Mouse (Mus musculus) frontal cortex, postnatal 36 days (tissue): ENCODE measurements around the gene Ngdn.
"Not testable (repeated sequence)": the region's sequence is repeated elsewhere in the genome, so short reads cannot be mapped to it uniquely, and the experiment has no call there.

Experiments used
- DNase-seq, 2 experiments: peaks; one replicate each; pipeline ENCODE4 v3.0.0; 2022; ENCODE audit warnings: low spot score in 2 of 2

The Ngdn gene

GRCm38 (mm10) chr14:55029034-55029698 lies 13.9 kb downstream of the Ngdn start:
- no peak for DNase-seq

GRCm38 (mm10) chr14:55032695-55033225 lies 17.5 kb downstream of the Ngdn start:
- no peak for DNase-seq

GRCm38 (mm10) chr14:55043694-55044093 lies 28.4 kb downstream of the Ngdn start:
- not testable (repeated sequence) for DNase-seq

- no peak for DNase-seq
Observed at GRCm38 (mm10) chr14:55047971-55048531, 32.8 kb downstream of the Ngdn start.

GRCm38 (mm10) chr14:55052496-55052895 lies 37.2 kb downstream of the Ngdn start:
- peak; percentile 78 to 81 for DNase-seq

GRCm38 (mm10) chr14:55053050-55053449 lies 37.8 kb downstream of the Ngdn start:
- DNase-seq: no peak

GRCm38 (mm10) chr14:55053708-55054190 lies 38.5 kb downstream of the Ngdn start:
- peak; percentile 81 to 89 for DNase-seq

- no peak for DNase-seq
Observed at GRCm38 (mm10) chr14:55054191-55054749, 39.0 kb downstream of the Ngdn start.

GRCm38 (mm10) chr14:55055167-55055834 lies 40.0 kb downstream of the Ngdn start:
- DNase-seq: peak; percentile 90 to 92

- DNase-seq: no peak
Observed at GRCm38 (mm10) chr14:55059009-55059408, 43.8 kb downstream of the Ngdn start.

GRCm38 (mm10) chr14:55059931-55060330 lies 44.7 kb downstream of the Ngdn start:
- DNase-seq: no peak

GRCm38 (mm10) chr14:55061845-55062244 lies 46.6 kb downstream of the Ngdn start:
- DNase-seq: no peak

- no peak for DNase-seq
Observed at GRCm38 (mm10) chr14:55062626-55063025, 47.4 kb downstream of the Ngdn start.

GRCm38 (mm10) chr14:55063117-55063516 lies 47.9 kb downstream of the Ngdn start:
- DNase-seq: no peak

- DNase-seq: no peak
Observed at GRCm38 (mm10) chr14:55063581-55064381, 48.5 kb downstream of the Ngdn start.

GRCm38 (mm10) chr14:55064481-55065370 lies 49.5 kb downstream of the Ngdn start:
- no peak for DNase-seq

- DNase-seq: no peak
Observed at GRCm38 (mm10) chr14:55065391-55065790, 50.1 kb downstream of the Ngdn start.

- no peak for DNase-seq
Observed at GRCm38 (mm10) chr14:55066042-55066441, 50.8 kb downstream of the Ngdn start.

- DNase-seq: no peak
Observed at GRCm38 (mm10) chr14:55071756-55072155, 56.5 kb downstream of the Ngdn start.
